Mouse (Mus musculus) megakaryocyte-erythroid progenitor cell, adult 5-6 weeks (primary cell): ENCODE results near the gene Stx3. TPM values are rescaled to one million over a fixed set of nuclear protein-coding genes. Genes with fewer than 3 reads are reported as not detected.

Experiments used
- ATAC-seq: replicated peaks from 2 replicates; pipeline ENCODE4 v1.8.0; 2016; ENCODE audit warnings: mild to moderate bottlenecking, inconsistent platforms; ENCODE audit not compliant: severe bottlenecking, poor library complexity, low FRiP score, low TSS enrichment
- total RNA-seq, 2 experiments: library from RNA; stranded (forward) in 1 of 2; stranded (reverse) in 1 of 2; fragments of 200-1000, 215-1000 nt in 1 of 2; fragments of >200 nt in 1 of 2; fragmentation: Nextera tagmentation in 1 of 2; gene quantifications; 2 replicates each; pipeline ENCODE4 v1.2.3; 2014 to 2017

Stx3 gene
- total RNA-seq, 2 experiments from 2014 or later: 6.2 to 8.0 TPM

- peak; percentile 31 for ATAC-seq
Measured at GRCm38 (mm10) chr19:11810003-11810758, 9.0 kb downstream of the Stx3 start.

GRCm38 (mm10) chr19:11808452-11808851 lies 10.8 kb downstream of the Stx3 start:
- no peak for ATAC-seq

GRCm38 (mm10) chr19:11807822-11808221 lies 11.4 kb downstream of the Stx3 start:
- no peak for ATAC-seq

- ATAC-seq: peak; percentile 80
Measured at GRCm38 (mm10) chr19:11807251-11807650, 12.0 kb downstream of the Stx3 start.

- no peak for ATAC-seq
Measured at GRCm38 (mm10) chr19:11804423-11804822, 14.8 kb downstream of the Stx3 start.

- peak; percentile 88 for ATAC-seq
Measured at GRCm38 (mm10) chr19:11800531-11801315, 18.5 kb downstream of the Stx3 start.

- ATAC-seq: peak; percentile 48; the same call in 1 of the 2 replicates
Measured at GRCm38 (mm10) chr19:11794447-11794846, 24.8 kb downstream of the Stx3 start.

- ATAC-seq: peak; percentile 69
Measured at GRCm38 (mm10) chr19:11793741-11794359, 25.4 kb downstream of the Stx3 start.

GRCm38 (mm10) chr19:11791825-11792224 lies 27.4 kb downstream of the Stx3 start:
- ATAC-seq: no peak

GRCm38 (mm10) chr19:11788876-11789275 lies 30.3 kb downstream of the Stx3 start:
- ATAC-seq: no peak

- ATAC-seq: no peak
Measured at GRCm38 (mm10) chr19:11787826-11788225, 31.4 kb downstream of the Stx3 start.

- ATAC-seq: no peak
Measured at GRCm38 (mm10) chr19:11785409-11786154, 33.6 kb downstream of the Stx3 start.

- ATAC-seq: peak; percentile 70
Measured at GRCm38 (mm10) chr19:11777191-11777865, 41.9 kb downstream of the Stx3 start.

GRCm38 (mm10) chr19:11770205-11770892 lies 48.9 kb downstream of the Stx3 start, which contains the start of gene Mrpl16:
TSS of gene Mrpl16 (plus strand) at chr19:11770391.
- peak; percentile 85 for ATAC-seq

- ATAC-seq: no peak
Measured at GRCm38 (mm10) chr19:11769257-11769920, 49.8 kb downstream of the Stx3 start.

- peak; percentile 55; the same call in 1 of the 2 replicates for ATAC-seq
Measured at GRCm38 (mm10) chr19:11768163-11768562, 51.0 kb downstream of the Stx3 start.

- no peak for ATAC-seq
Measured at GRCm38 (mm10) chr19:11766413-11766812, 52.8 kb downstream of the Stx3 start.

GRCm38 (mm10) chr19:11765059-11765458 lies 54.1 kb downstream of the Stx3 start:
- peak; percentile 58; the same call in 1 of the 2 replicates for ATAC-seq
